Mouse (Mus musculus) MEL (cell line): ENCODE results near the gene Dgkz.

ENCODE experiments used
- BHLHE40 ChIP-seq: IDR thresholded peaks from 2 replicates; pipeline ENCODE4 v1.6.1; 2012; ENCODE audit warnings: low read depth, mild to moderate bottlenecking, inconsistent platforms, low read length, improper control_type of control experiment, borderline replicate concordance
- CHD1 ChIP-seq: IDR thresholded peaks from 2 replicates; pipeline ENCODE4 v1.6.1; 2012; ENCODE audit warnings: low read depth, mild to moderate bottlenecking, inconsistent platforms, low read length, improper control_type of control experiment
- CTCF ChIP-seq, 3 experiments: IDR thresholded peaks in 2 of 3; conservative IDR thresholded peaks in 1 of 3; 2 replicates each; pipeline ENCODE4 v1.5.1; 2011 to 2012; ENCODE audit warnings: low read length in 3 of 3, low read depth in 2 of 3, mild to moderate bottlenecking in 2 of 3, improper control_type of control experiment in 1 of 3, inconsistent platforms in 1 of 3, mixed read lengths in 1 of 3, moderate library complexity in 1 of 3; ENCODE audit not compliant: control insufficient read depth in 1 of 3, insufficient read depth in 1 of 3, poor library complexity in 1 of 3, severe bottlenecking in 1 of 3
- ELF1 ChIP-seq: IDR thresholded peaks from 2 replicates; pipeline ENCODE4 v1.6.1; 2014; ENCODE audit warnings: low read depth, mild to moderate bottlenecking, inconsistent platforms, low read length, improper control_type of control experiment, moderate library complexity
- EP300 ChIP-seq, 2 experiments: IDR thresholded peaks; 2 replicates each; pipeline ENCODE4 v1.6.1; 2011; ENCODE audit warnings: improper control_type of control experiment in 2 of 2, low read length in 2 of 2, low read depth in 1 of 2, mild to moderate bottlenecking in 1 of 2
- MAFK ChIP-seq: IDR thresholded peaks from 2 replicates; pipeline ENCODE4 v1.6.1; 2011; ENCODE audit warnings: low read depth, mild to moderate bottlenecking, low read length, improper control_type of control experiment, borderline replicate concordance
- MAX ChIP-seq: IDR thresholded peaks from 2 replicates; pipeline ENCODE4 v1.6.1; 2011; ENCODE audit warnings: low read length, improper control_type of control experiment
- MEF2A ChIP-seq: IDR thresholded peaks from 2 replicates; pipeline ENCODE4 v1.6.1; 2014; ENCODE audit warnings: low read depth, mild to moderate bottlenecking, inconsistent platforms, low read length, improper control_type of control experiment; ENCODE audit not compliant: poor library complexity, insufficient replicate concordance, severe bottlenecking; ENCODE audit errors: extremely low read depth
- POLR2A ChIP-seq, 2 experiments: IDR thresholded peaks; 2 replicates each; pipeline ENCODE4 v1.6.1; 2011 to 2012; ENCODE audit warnings: low read length in 2 of 2, mild to moderate bottlenecking in 2 of 2, control low read depth in 1 of 2, improper control_type of control experiment in 1 of 2, low read depth in 1 of 2, moderate library complexity in 1 of 2; ENCODE audit not compliant: control insufficient read depth in 1 of 2, insufficient read depth in 1 of 2, poor library complexity in 1 of 2
- ZKSCAN1 ChIP-seq: IDR thresholded peaks from 2 replicates; pipeline ENCODE4 v1.6.1; 2012; ENCODE audit warnings: low read depth, mild to moderate bottlenecking, inconsistent platforms, low read length, improper control_type of control experiment, moderate library complexity
- ZNF384 ChIP-seq: IDR thresholded peaks from 2 replicates; pipeline ENCODE4 v1.6.1; 2012; ENCODE audit warnings: low read depth, mild to moderate bottlenecking, inconsistent platforms, low read length, improper control_type of control experiment

DNA sequence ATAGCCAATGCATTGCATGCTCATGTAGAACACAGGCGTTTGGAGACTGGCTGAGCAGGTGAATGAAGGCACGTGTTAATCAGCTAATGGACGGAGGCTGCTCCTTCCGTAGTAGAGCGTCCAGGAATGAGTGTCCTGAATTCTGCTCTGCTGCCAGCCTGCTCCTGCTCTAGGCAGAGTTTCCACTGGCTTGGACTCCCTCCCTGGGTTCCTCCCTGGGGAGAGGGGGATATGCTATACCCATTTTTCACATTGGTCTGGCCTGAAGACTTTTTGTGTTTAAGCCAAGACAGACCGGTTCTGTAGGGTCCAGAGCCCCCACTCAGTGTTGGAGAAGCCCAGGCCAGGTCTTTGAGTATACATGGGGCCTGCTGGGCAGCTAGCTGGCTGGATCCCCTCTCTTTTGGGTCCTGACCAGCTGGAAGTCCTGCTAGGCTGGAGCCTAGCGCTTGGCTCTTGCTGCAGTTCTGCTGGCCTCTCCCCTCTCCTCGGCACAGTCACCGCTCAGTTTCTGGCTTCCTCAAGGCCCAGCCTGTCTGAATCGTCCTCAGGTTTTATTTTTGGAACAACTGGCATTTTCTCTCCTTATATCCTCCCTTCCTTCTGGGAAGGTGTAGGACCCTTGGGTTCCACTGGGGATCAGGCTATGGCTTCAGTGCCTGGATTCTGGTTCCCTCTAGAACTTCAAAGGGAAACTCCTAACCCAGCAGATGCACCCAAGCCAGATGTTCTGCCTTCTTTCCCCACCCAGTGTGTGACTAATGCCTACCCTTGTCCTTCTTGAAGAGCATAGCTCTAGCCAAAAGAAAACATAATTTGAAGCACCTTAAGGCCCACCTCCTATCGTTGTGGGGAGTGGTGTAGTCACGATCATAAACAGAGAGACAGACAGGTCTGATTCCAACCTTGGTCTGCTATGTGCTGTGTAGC lies 36.0 kb upstream of the Dgkz start:
- no peak for TF ChIP-seq POLR2A (IDR thresholded peaks at IDR 0.05; ENCODE audit: control insufficient read depth in 1 of 2, insufficient read depth in 1 of 2, low read depth in 1 of 2, low read length in 2 of 2, poor library complexity in 1 of 2)
- TF ChIP-seq EP300 (IDR thresholded peaks at IDR 0.05; ENCODE audit: low read depth in 1 of 2, low read length in 2 of 2) = no peak
- no peak for TF ChIP-seq ZKSCAN1
- no peak for TF ChIP-seq MEF2A
- no peak for TF ChIP-seq CHD1
- TF ChIP-seq MAFK = no peak
- TF ChIP-seq BHLHE40 = no peak
- no peak for TF ChIP-seq MAX
- TF ChIP-seq CTCF (IDR thresholded peaks at IDR 0.05 in 2 of 3, conservative IDR thresholded peaks at IDR 0.05 in 1 of 3; ENCODE audit: control insufficient read depth in 1 of 3, insufficient read depth in 1 of 3, low read depth in 2 of 3, low read length in 3 of 3, poor library complexity in 1 of 3, severe bottlenecking in 1 of 3) = no peak
- TF ChIP-seq ZNF384 = no peak
- TF ChIP-seq ELF1 = no peak
